Mouse (Mus musculus) cortical plate, adult 2 months (tissue): ENCODE data around the gene Zdhhc1.

Experiments used
- CTCF ChIP-seq: fragments of 200-500 bp; IDR thresholded peaks from 2 replicates; pipeline ENCODE4 v1.5.1; 2011; ENCODE audit warnings: mild to moderate bottlenecking, control low read depth, low read length; ENCODE audit not compliant: insufficient read depth; ENCODE audit errors: extremely low read depth
- POLR2A ChIP-seq: fragments of 200-500 bp; IDR thresholded peaks from 2 replicates; pipeline ENCODE4 v1.6.1; 2011; ENCODE audit warnings: mild to moderate bottlenecking, low read length, control low read depth; ENCODE audit not compliant: insufficient read depth; ENCODE audit errors: extremely low read depth

DNA sequence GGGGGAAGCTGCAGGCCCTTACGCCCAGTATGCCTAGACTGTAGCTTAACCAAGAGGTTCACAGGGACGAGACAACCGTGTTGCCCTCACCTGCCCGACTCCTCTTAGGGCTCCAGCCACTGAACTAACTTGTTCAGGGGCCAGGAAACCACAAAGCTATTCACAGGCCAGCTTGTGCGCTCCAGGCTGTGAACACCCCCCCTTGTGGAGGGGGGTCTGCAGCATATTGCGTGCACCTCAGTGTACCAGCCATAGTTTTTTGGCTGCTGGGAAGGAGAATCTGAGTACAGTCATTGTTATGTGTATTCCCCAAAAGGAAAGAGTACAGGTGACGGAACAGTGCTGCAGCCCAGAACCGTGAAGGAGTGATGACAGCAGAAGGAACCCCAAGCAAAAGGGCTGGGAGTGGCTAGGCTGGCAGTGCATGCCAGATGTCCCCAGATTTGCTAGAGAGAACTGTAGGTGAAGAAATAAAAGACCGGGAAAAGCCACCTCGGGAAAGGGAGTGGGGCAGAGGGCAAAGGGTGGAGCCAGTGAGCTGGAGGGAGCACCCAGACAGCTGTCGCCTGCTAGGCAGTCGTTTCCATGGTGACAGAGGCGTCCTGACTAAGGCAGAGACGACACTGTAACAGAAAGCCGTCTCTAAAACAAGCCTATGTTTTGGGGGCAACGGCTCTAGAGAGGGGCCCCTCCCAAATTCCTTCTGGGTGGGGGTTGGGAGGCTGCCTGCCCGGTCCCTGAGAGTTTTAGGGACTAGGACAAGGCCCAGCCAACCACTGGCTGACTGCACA, 22.7 kb downstream of the Zdhhc1 start:
- no peak for TF ChIP-seq CTCF
- no peak for TF ChIP-seq POLR2A
